Mouse (Mus musculus): ENCODE measurements around the gene Slc7a1. TPM values are rescaled to one million over a fixed set of nuclear protein-coding genes. Genes with fewer than 3 reads are reported as not detected.

Slc7a1 gene
- polyA plus RNA-seq (2014; fragmentation: Illumina TruSeq; extraction: RNeasy Lipid Tissue Mini Kit (QIAGEN cat#74804); ENCODE audit: low read depth, low replicate concordance): 0.21 TPM

GRCm38 (mm10) chr5:148399660-148400443 is at the start of gene Slc7a1:
Gene Slc7a1, minus strand, starts transcription at chr5:148399904.

Other genes starting within 250 kb of the Slc7a1 start
- gene Ubl3, start 152.9 kb upstream of the Slc7a1 start, polyA plus RNA-seq (2014; fragmentation: Illumina TruSeq; extraction: RNeasy Lipid Tissue Mini Kit (QIAGEN cat#74804); ENCODE audit: low read depth, low replicate concordance): 50.6 TPM

All from liver, adult 10 weeks (tissue).